12 mouse cellular contexts compared by ENCODE assay signal in the genomic region with DNA sequence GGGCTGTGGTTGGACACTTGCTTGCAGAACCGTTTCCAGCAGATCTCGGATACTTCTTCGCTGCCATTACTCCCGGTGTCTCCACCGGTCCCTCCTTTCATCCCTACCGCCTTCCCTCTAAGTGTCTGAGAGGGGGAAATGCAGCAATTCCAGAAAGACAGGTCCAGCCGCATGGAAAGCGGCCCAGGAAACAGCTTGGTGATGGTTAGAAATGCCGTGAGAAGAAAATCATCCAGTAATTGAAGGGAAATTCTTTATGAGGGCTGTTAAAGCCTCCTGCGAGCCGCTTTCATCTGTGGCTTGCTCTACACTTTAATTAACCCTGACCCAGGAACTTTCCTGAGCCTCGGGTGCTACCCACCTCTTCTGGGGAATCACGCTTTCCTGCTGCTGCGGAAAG.
DNase-seq lines count a peak whose midpoint lies in the region; ATAC-seq lines count a peak whose summit lies in the region.
"Had no signal": no experiment of that assay in that cellular context is flagged by ENCODE, and none has a peak within 500 bp of the region (broad histone marks: within the 10 kb centered on the region; RNA-seq: fewer than 3 reads in every experiment).

No protein-coding gene starts in this region.

- no peak overlapping the region for H3K9ac ChIP-seq in kidney, embryonic 16.5 days (replicated peaks; ENCODE audit: low read length)
- H3K9ac ChIP-seq in limb, embryonic 13.5 days, result no peak overlapping the region
- H3K9ac ChIP-seq: liver, embryonic 13.5 days had no signal

- no peak overlapping the region for H3K27ac ChIP-seq in kidney, embryonic 16.5 days (ENCODE audit: low read length)
- peak overlapping the region; percentile 44; the same call in 1 of the 2 replicates for H3K27ac ChIP-seq in embryonic facial prominence, embryonic 10.5 days (replicated peaks)
- H3K27ac ChIP-seq in forebrain, embryonic 10.5 days, result peak overlapping the region; percentile 76
- no peak overlapping the region for H3K27ac ChIP-seq in limb, embryonic 13.5 days
- H3K27ac ChIP-seq: heart, adult 2 months; liver, embryonic 13.5 days had no signal

- peaks cover 11% of the 10 kb centered on the region; the same call in 1 of the 2 replicates for H3K27me3 ChIP-seq in kidney, embryonic 16.5 days (ENCODE audit: insufficient read depth, low read length)
- peaks cover 32% of the 10 kb centered on the region for H3K27me3 ChIP-seq in embryonic facial prominence, embryonic 10.5 days (replicated peaks; ENCODE audit: low read depth, poor library complexity, severe bottlenecking)
- peaks cover 20% of the 10 kb centered on the region for H3K27me3 ChIP-seq in forebrain, embryonic 10.5 days (ENCODE audit: poor library complexity, severe bottlenecking)
- H3K27me3 ChIP-seq in limb, embryonic 13.5 days, result peaks cover 6% of the 10 kb centered on the region; the same call in 1 of the 2 replicates

- no peak for DNase-seq in kidney, adult 8-10 months
- DNase-seq in embryonic facial prominence, embryonic 10.5 days (ENCODE audit: low spot score), result peak; percentile 43
- DNase-seq in forebrain, embryonic 10.5 days (ENCODE audit: extremely low spot score, low spot score), result no peak
- no peak for DNase-seq in left cerebral cortex, adult 8-10 months (ENCODE audit: low spot score in 2 of 2)
- DNase-seq in liver, result no peak
- no peak for DNase-seq in gastrocnemius, adult 18-20 months (ENCODE audit: low spot score)
- DNase-seq: cerebellum, adult 9-10 months; heart, adult 2 months; layer of hippocampus, adult 9-11 months; liver, embryonic 13.5 days had no signal

- H3K4me3 ChIP-seq in kidney, embryonic 16.5 days (ENCODE audit: low read length), result peak overlapping the region; percentile 15; the same call in 1 of the 2 replicates
- H3K4me3 ChIP-seq in embryonic facial prominence, embryonic 10.5 days, result peak overlapping the region; percentile 41
- peak overlapping the region; percentile 31 for H3K4me3 ChIP-seq in forebrain, embryonic 10.5 days
- 0 out of 2 replicates have a peak overlapping the region, but pooled peaks have one; percentile 10 for H3K4me3 ChIP-seq in limb, embryonic 13.5 days
- H3K4me3 ChIP-seq: heart, adult 2 months; liver, embryonic 13.5 days had no signal

- no peak for ATAC-seq in kidney, embryonic 16.5 days (ENCODE audit: low FRiP score, low TSS enrichment)
- ATAC-seq in limb, embryonic 13.5 days (ENCODE audit: low FRiP score, low read depth), result no peak

- H3K36me3 ChIP-seq in kidney, embryonic 16.5 days (ENCODE audit: insufficient read depth, low read length), result no peaks in the 10 kb centered on the region
- no peaks in the 10 kb centered on the region for H3K36me3 ChIP-seq in embryonic facial prominence, embryonic 10.5 days (replicated peaks)
- no peaks in the 10 kb centered on the region for H3K36me3 ChIP-seq in forebrain, embryonic 10.5 days (replicated peaks)
- H3K36me3 ChIP-seq in limb, embryonic 13.5 days, result no peaks in the 10 kb centered on the region
- H3K36me3 ChIP-seq: liver, embryonic 13.5 days had no signal

- WGBS in kidney, embryonic 16.5 days, result 3% methylated on average over 14 of the region's 14 CpGs
- WGBS in embryonic facial prominence, embryonic 10.5 days, result 13% methylated on average over 14 of the region's 14 CpGs
- 9% methylated on average over 14 of the region's 14 CpGs for WGBS in forebrain, embryonic 10.5 days
- 5% methylated on average over 14 of the region's 14 CpGs for WGBS in limb, embryonic 13.5 days

- no peaks in the 10 kb centered on the region for H3K9me3 ChIP-seq in kidney, embryonic 16.5 days (ENCODE audit: low read length)
- no peaks in the 10 kb centered on the region for H3K9me3 ChIP-seq in embryonic facial prominence, embryonic 10.5 days
- H3K9me3 ChIP-seq in forebrain, embryonic 10.5 days, result no peaks in the 10 kb centered on the region
- H3K9me3 ChIP-seq in limb, embryonic 13.5 days, result no peaks in the 10 kb centered on the region
- H3K9me3 ChIP-seq: liver, embryonic 13.5 days had no signal

- 0 out of 2 replicates have a peak, but pooled peaks cover 5% of the 10 kb centered on the region for H3K4me1 ChIP-seq in kidney, embryonic 16.5 days (ENCODE audit: insufficient read depth, low read length)
- peaks cover 28% of the 10 kb centered on the region for H3K4me1 ChIP-seq in embryonic facial prominence, embryonic 10.5 days
- peaks cover 38% of the 10 kb centered on the region for H3K4me1 ChIP-seq in forebrain, embryonic 10.5 days
- peaks cover 9% of the 10 kb centered on the region for H3K4me1 ChIP-seq in limb, embryonic 13.5 days
- H3K4me1 ChIP-seq: liver, embryonic 13.5 days had no signal

- peak overlapping the region; percentile 15 for H3K4me2 ChIP-seq in kidney, embryonic 16.5 days (replicated peaks; ENCODE audit: low read depth, low read length)
- H3K4me2 ChIP-seq in limb, embryonic 13.5 days (replicated peaks), result peak overlapping the region; percentile 49
- H3K4me2 ChIP-seq: liver, embryonic 13.5 days had no signal

Comparison
In these comparisons a context has a peak if more than half of its experiments do, and no peak if none do; other contexts are left out.
1. H3K27ac ChIP-seq: peak in embryonic facial prominence, embryonic 10.5 days (single experiment) and forebrain, embryonic 10.5 days (single experiment); none in kidney, embryonic 16.5 days (single experiment) and limb, embryonic 13.5 days (single experiment).
2. Peak in every context shown above with its lines, with median percentiles within 50 percentile points of each other: H3K4me3 ChIP-seq.